Mouse (Mus musculus) kidney, adult 2 months (tissue): ENCODE results near the gene Svbp.

Source experiments
- CTCF ChIP-seq: fragments of 200-500 bp; conservative IDR thresholded peaks from 2 replicates; pipeline ENCODE4 v1.5.1; 2011; ENCODE audit warnings: low read depth, mild to moderate bottlenecking, control low read depth, low read length, moderate library complexity, mixed read lengths; ENCODE audit not compliant: insufficient read depth, insufficient read length
- POLR2A ChIP-seq: fragments of 200-500 bp; IDR thresholded peaks from one replicate; pipeline ENCODE4 v1.6.1; 2011; ENCODE audit warnings: low read depth, low read length, control low read depth

DNA sequence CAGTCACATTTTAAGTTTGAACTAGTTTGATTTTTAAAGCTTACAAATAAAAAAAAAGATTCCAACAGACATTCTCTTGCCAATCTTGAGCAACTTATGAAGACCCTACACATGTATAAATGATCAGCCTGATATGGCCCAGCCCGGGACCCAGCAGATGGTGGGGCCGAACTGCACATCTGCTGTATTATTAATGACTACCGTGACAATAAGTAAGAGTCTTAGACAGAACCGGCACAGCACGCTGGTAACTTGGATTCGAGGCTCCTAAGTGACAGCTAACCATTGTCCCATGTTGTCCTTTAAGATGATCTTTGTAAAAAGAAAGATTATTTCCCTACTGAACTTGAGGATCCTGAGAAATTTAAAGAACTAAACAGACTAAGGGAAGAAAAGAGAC is 5.7 kb upstream of the Svbp start:
- no peak for TF ChIP-seq CTCF
- TF ChIP-seq POLR2A, result no peak
